Mouse (Mus musculus): Measurements from ENCODE around the gene Flrt1. TPM values are rescaled to one million over a fixed set of nuclear protein-coding genes. Genes with fewer than 3 reads are reported as not detected.
A peak's percentile ranks its signal among the peaks of the same experiment; 100 is the strongest.
"Not testable (repeated sequence)": the region's sequence is repeated elsewhere in the genome, so short reads cannot be mapped to it uniquely, and the experiment has no call there.

The Flrt1 gene
- polyA plus RNA-seq, 1 experiment = 1.2 TPM

- H3K79me2 ChIP-seq (ENCODE audit: control insufficient read depth, insufficient read depth) = no peaks in the 10 kb centered on the region
These were observed 22.3 kb downstream of the Flrt1 start for GRCm38 (mm10) chr19:7083035-7083794.

GRCm38 (mm10) chr19:7081516-7082266 is 23.8 kb downstream of the Flrt1 start:
- Histone ChIP-seq H3K36me3 (ENCODE audit: control insufficient read depth, insufficient read depth) (no peaks in the 10 kb centered on the region), H3K79me2 (ENCODE audit: control insufficient read depth, insufficient read depth) (no peaks in the 10 kb centered on the region), H3K4me2 (ENCODE audit: low read depth) (no peak overlapping the region), H3K27me3 (ENCODE audit: control insufficient read depth, insufficient read depth, insufficient read length) (no peaks in the 10 kb centered on the region), H3K4me3 (no peak overlapping the region), H3ac (ENCODE audit: control insufficient read depth, insufficient read length) (no peak overlapping the region)
- no peak for TF ChIP-seq SRF (IDR thresholded peaks at IDR 0.05; ENCODE audit: control insufficient read depth, insufficient read length, low read depth)
- no peak for TF ChIP-seq TCF3 (IDR thresholded peaks at IDR 0.05; ENCODE audit: insufficient read length, low read depth)
- TF ChIP-seq TCF12 (IDR thresholded peaks at IDR 0.05; ENCODE audit: insufficient read depth, poor library complexity, severe bottlenecking) = no peak
- TF ChIP-seq MYOD1 (IDR thresholded peaks at IDR 0.05; ENCODE audit: control insufficient read depth in 1 of 3, insufficient read length in 2 of 3, low read depth in 2 of 3) = peak in 1 of 3 experiments; percentile 62

More at GRCm38 (mm10) chr19:7083035-7083794, 22.3 kb downstream of the Flrt1 start:
- Histone ChIP-seq H3K4me2 (ENCODE audit: low read depth) (no peak overlapping the region), H3K27me3 (ENCODE audit: control insufficient read depth, insufficient read depth, insufficient read length) (no peaks in the 10 kb centered on the region), H3K36me3 (ENCODE audit: control insufficient read depth, insufficient read depth) (no peaks in the 10 kb centered on the region), H3K4me3 (no peak overlapping the region), H3ac (ENCODE audit: control insufficient read depth, insufficient read length) (no peak overlapping the region)
- TF ChIP-seq MAX (IDR thresholded peaks at IDR 0.05; ENCODE audit: low read depth) (no peak), POLR2A (IDR thresholded peaks at IDR 0.05; ENCODE audit: insufficient read length, low read depth) (no peak), MYOG (IDR thresholded peaks at IDR 0.05; ENCODE audit: control insufficient read depth in 1 of 3, insufficient read depth in 1 of 3, insufficient read length in 2 of 3, low read depth in 2 of 3) (peak in 2 of 3 experiments; percentile 4 to 80), TCF12 (IDR thresholded peaks at IDR 0.05; ENCODE audit: insufficient read depth, poor library complexity, severe bottlenecking) (peak; percentile 25), MYOD1 (IDR thresholded peaks at IDR 0.05; ENCODE audit: control insufficient read depth in 1 of 3, insufficient read length in 2 of 3, low read depth in 2 of 3) (peak in 2 of 3 experiments; percentile 55 to 91), TCF3 (IDR thresholded peaks at IDR 0.05; ENCODE audit: insufficient read length, low read depth) (peak; percentile 67)

GRCm38 (mm10) chr19:7078271-7078670 is 27.3 kb downstream of the Flrt1 start:
- Histone ChIP-seq H3K27me3 (ENCODE audit: control insufficient read depth, insufficient read depth, insufficient read length) (no peaks in the 10 kb centered on the region), H3K4me3 (no peak overlapping the region), H3K36me3 (ENCODE audit: control insufficient read depth, insufficient read depth) (no peaks in the 10 kb centered on the region), H3K79me2 (ENCODE audit: control insufficient read depth, insufficient read depth) (no peaks in the 10 kb centered on the region), H3K4me2 (ENCODE audit: low read depth) (no peak overlapping the region), H3ac (ENCODE audit: control insufficient read depth, insufficient read length) (no peak overlapping the region)
- TF ChIP-seq MAX (IDR thresholded peaks at IDR 0.05; ENCODE audit: low read depth) (no peak), SRF (IDR thresholded peaks at IDR 0.05; ENCODE audit: control insufficient read depth, insufficient read length, low read depth) (no peak), POLR2AphosphoS2 (IDR thresholded peaks at IDR 0.05; ENCODE audit: insufficient read length, low read depth) (no peak), MYOD1 (IDR thresholded peaks at IDR 0.05; ENCODE audit: control insufficient read depth in 1 of 3, insufficient read length in 2 of 3, low read depth in 2 of 3) (no peak), TCF3 (IDR thresholded peaks at IDR 0.05; ENCODE audit: insufficient read length, low read depth) (no peak), E2F4 (IDR thresholded peaks at IDR 0.05; ENCODE audit: insufficient read depth) (no peak)

- Histone ChIP-seq H3K4me3 (no peak overlapping the region), H3K27me3 (ENCODE audit: control insufficient read depth, insufficient read depth, insufficient read length) (no peaks in the 10 kb centered on the region), H3K79me2 (ENCODE audit: control insufficient read depth, insufficient read depth) (no peaks in the 10 kb centered on the region), H3ac (ENCODE audit: control insufficient read depth, insufficient read length) (no peak overlapping the region), H3K4me2 (ENCODE audit: low read depth) (no peak overlapping the region), H3K36me3 (ENCODE audit: control insufficient read depth, insufficient read depth) (no peaks in the 10 kb centered on the region)
- TF ChIP-seq REST (IDR thresholded peaks at IDR 0.05; ENCODE audit: insufficient read depth, insufficient read length) (no peak), MAX (IDR thresholded peaks at IDR 0.05; ENCODE audit: low read depth) (no peak), TCF12 (IDR thresholded peaks at IDR 0.05; ENCODE audit: insufficient read depth, poor library complexity, severe bottlenecking) (no peak), POLR2A (IDR thresholded peaks at IDR 0.05; ENCODE audit: insufficient read length, low read depth) (no peak), CEBPB (IDR thresholded peaks at IDR 0.05; ENCODE audit: insufficient read depth, poor library complexity, severe bottlenecking) (no peak), E2F4 (IDR thresholded peaks at IDR 0.05; ENCODE audit: insufficient read depth) (no peak), POLR2AphosphoS2 (IDR thresholded peaks at IDR 0.05; ENCODE audit: insufficient read length, low read depth) (no peak), MYOD1 (IDR thresholded peaks at IDR 0.05; ENCODE audit: control insufficient read depth in 1 of 3, insufficient read length in 2 of 3, low read depth in 2 of 3) (no peak), TCF3 (IDR thresholded peaks at IDR 0.05; ENCODE audit: insufficient read length, low read depth) (no peak), MYOG (IDR thresholded peaks at IDR 0.05; ENCODE audit: control insufficient read depth in 1 of 3, insufficient read depth in 1 of 3, insufficient read length in 2 of 3, low read depth in 2 of 3) (no peak), SRF (IDR thresholded peaks at IDR 0.05; ENCODE audit: control insufficient read depth, insufficient read length, low read depth) (no peak), USF1 (IDR thresholded peaks at IDR 0.05; ENCODE audit: low read depth) (no peak)
These were observed 27.9 kb downstream of the Flrt1 start for GRCm38 (mm10) chr19:7077666-7078065.

GRCm38 (mm10) chr19:7075336-7075735 is 30.2 kb downstream of the Flrt1 start:
- not testable (repeated sequence) for H3K4me3 ChIP-seq; H3K4me2 ChIP-seq (ENCODE audit: low read depth); H3ac ChIP-seq (ENCODE audit: control insufficient read depth, insufficient read length); H3K36me3 ChIP-seq (ENCODE audit: control insufficient read depth, insufficient read depth); H3K79me2 ChIP-seq (ENCODE audit: control insufficient read depth, insufficient read depth); H3K27me3 ChIP-seq (ENCODE audit: control insufficient read depth, insufficient read depth, insufficient read length)
